Mouse (Mus musculus): Measurements from ENCODE around the gene H2afz. TPM values are rescaled to one million over a fixed set of nuclear protein-coding genes. Genes with fewer than 3 reads are reported as not detected.

H2afz gene
- polyA plus RNA-seq (2012; rRNA removed) = 936 and 1,366 TPM in 2 replicates

DNA sequence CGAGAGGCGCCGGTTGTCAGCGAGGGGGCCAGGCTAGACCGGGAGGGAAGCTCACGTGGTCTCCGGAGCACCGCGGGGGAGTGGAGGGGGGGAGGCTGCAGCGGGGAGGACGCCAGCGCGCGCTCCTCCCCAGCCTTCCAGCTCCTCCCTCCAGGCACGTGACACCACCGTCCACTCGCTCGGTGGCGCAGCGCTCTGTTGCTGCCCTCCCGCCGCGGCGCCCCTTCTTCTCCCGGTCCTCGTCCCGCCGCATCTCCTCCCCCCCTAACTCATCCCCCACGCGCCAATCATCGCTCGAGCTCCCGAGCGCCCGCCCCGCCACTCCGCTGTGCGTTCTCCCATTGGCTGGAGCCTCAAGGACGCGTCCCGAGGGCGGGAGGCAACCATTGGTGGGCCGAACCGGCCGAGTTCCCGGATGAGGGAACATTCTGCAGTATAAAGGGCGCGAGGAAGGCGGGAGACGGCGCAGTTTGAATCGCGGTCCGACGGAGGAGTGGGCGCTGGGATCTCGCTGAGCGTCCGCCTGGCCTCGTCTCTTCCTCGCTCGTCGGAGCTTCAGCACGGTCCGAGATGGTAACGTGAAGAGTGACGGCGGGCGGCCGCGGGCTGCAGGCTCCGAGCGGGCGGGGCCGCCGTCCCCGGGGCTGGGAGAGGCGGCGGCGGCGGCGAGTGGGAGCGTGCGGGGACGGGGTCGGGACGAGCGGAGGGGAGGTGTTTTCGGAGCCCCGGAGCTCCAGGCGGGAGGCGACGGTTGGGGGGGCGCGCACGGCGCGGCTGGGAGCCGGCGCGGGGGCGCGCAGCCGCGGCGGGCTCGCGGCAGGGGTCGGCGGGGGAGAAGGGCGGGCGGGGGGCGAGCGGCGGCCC, at the start of gene H2afz:
Gene H2afz (plus strand): TSS at position 364 of the 864 bp plus-strand sequence.

GRCm38 (mm10) chr3:137867437-137868093, 3.3 kb downstream of the H2afz start, which contains the start of gene Dnajb14:
TSS of gene Dnajb14 (plus strand) at chr3:137867675.

Other genes starting within 250 kb of the H2afz start
- gene Ddit4l, start 242.9 kb upstream of the H2afz start, polyA plus RNA-seq (2012; rRNA removed) = 30.6 and 34.0 TPM in 2 replicates
- not detected in 2 replicates for gene Gm21962, start 193.0 kb upstream of the H2afz start, polyA plus RNA-seq (2012; rRNA removed)
- 7.1 and 8.5 TPM in 2 replicates for gene Dnajb14, start 3.2 kb downstream of the H2afz start, polyA plus RNA-seq (2012; rRNA removed)
- gene Lamtor3, start 54.0 kb downstream of the H2afz start, polyA plus RNA-seq (2012; rRNA removed) = 13.5 and 15.8 TPM in 2 replicates
- 4.7 and 4.9 TPM in 2 replicates for gene Dapp1, start 117.1 kb downstream of the H2afz start, polyA plus RNA-seq (2012; rRNA removed)
- 2.2 and 3.4 TPM in 2 replicates for gene 1110002E22Rik, start 200.6 kb downstream of the H2afz start, polyA plus RNA-seq (2012; rRNA removed)
- not detected in 2 replicates for gene Gm5105, start 202.9 kb downstream of the H2afz start, polyA plus RNA-seq (2012; rRNA removed)

All from ovary, adult 2 months (tissue).